Mouse (Mus musculus) E14TG2a.4 (cell line): ENCODE results near the gene Tbc1d8b.

Source experiments
- CTCF ChIP-seq: conservative IDR thresholded peaks from 2 replicates; pipeline ENCODE4 v1.5.1; 2014; ENCODE audit warnings: low read length
- NANOG ChIP-seq: IDR thresholded peaks from 2 replicates; pipeline ENCODE4 v1.6.1; 2014; ENCODE audit warnings: borderline replicate concordance, low read length, mixed read lengths
- POU5F1 ChIP-seq: IDR thresholded peaks from 2 replicates; pipeline ENCODE4 v1.6.1; 2014; ENCODE audit warnings: low read length, borderline replicate concordance

DNA sequence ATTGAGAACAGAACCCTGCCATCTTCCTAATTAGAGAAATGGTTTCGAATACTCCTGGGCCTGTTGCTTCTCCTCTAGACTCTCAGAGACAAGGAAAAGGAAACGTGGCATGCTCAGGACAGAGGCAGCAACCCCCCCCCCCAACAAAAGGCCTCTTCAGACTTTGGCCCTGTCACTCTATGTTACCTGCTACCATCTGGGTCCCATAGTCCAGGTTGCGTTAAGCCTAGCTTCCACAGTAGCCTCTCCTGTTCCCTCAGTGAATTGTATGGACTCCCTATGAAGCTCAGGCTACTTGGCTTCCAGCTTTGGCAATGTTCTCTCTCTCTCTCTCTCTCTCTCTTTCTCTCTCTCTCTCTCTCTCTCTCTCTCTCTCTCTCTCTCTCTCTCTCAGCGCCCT, 96.8 kb downstream of the Tbc1d8b start:
- TF ChIP-seq CTCF (no peak), NANOG (no peak), POU5F1 (no peak)
